Mouse (Mus musculus): ENCODE data around the gene Klhl29. TPM values are rescaled to one million over a fixed set of nuclear protein-coding genes. Genes with fewer than 3 reads are reported as not detected.
A peak's percentile ranks its signal among the peaks of the same experiment; 100 is the strongest.

The Klhl29 gene
- polyA plus RNA-seq, 1 experiment = not detected

- H3K79me2 ChIP-seq (ENCODE audit: control insufficient read depth, insufficient read depth) = no peaks in the 10 kb centered on the region
- H3ac ChIP-seq (ENCODE audit: control insufficient read depth, insufficient read length, low read depth) = no peak overlapping the region
- H3K27me3 ChIP-seq (ENCODE audit: control insufficient read depth, insufficient read depth, insufficient read length) = peaks cover 2% of the 10 kb centered on the region
- H3K36me3 ChIP-seq (ENCODE audit: control insufficient read depth, insufficient read depth) = no peaks in the 10 kb centered on the region
- TF ChIP-seq USF1 (IDR thresholded peaks at IDR 0.05; ENCODE audit: low read depth) (no peak), CTCF (IDR thresholded peaks at IDR 0.05; ENCODE audit: control insufficient read depth, insufficient read depth, insufficient read length) (peak; percentile 39)
- no peaks in the 10 kb centered on the region for H3K79me3 ChIP-seq (ENCODE audit: low read depth)
- no peak overlapping the region for H3K4me3 ChIP-seq (ENCODE audit: insufficient read depth, poor library complexity, severe bottlenecking)
Observed at GRCm38 (mm10) chr12:5142776-5143175, 232.7 kb downstream of the Klhl29 start.

DNA sequence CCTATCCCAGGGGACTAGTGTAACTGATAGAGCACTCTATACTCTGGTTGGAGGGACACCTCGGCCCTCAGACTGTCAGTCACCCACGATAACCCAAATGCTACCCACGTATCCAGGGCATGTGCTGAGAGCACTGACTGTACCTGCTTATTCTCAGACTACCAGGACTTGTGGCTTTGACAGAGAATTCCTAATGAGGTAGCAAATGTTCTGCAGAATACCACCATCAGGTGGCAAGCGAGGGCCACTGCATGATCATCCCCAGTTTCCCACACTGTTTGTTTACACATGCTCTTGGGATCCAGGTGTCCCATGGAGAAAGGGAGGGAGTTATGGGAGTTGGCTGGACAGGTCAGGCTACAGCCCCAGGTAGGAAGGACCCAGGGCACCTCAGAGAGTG is 234.4 kb downstream of the Klhl29 start:
- H3K4me3 ChIP-seq (ENCODE audit: insufficient read depth, poor library complexity, severe bottlenecking) = no peak overlapping the region
- no peak overlapping the region for H3ac ChIP-seq (ENCODE audit: control insufficient read depth, insufficient read length, low read depth)
- H3K79me3 ChIP-seq (ENCODE audit: low read depth) = no peaks in the 10 kb centered on the region
- no peaks in the 10 kb centered on the region for H3K79me2 ChIP-seq (ENCODE audit: control insufficient read depth, insufficient read depth)
- no peaks in the 10 kb centered on the region for H3K36me3 ChIP-seq (ENCODE audit: control insufficient read depth, insufficient read depth)
- H3K27me3 ChIP-seq (ENCODE audit: control insufficient read depth, insufficient read depth, insufficient read length) = peaks cover 7% of the 10 kb centered on the region
- TF ChIP-seq MYOD1 (IDR thresholded peaks at IDR 0.05; ENCODE audit: control insufficient read depth, insufficient read length, low read depth) (no peak), FOSL1 (IDR thresholded peaks at IDR 0.05; ENCODE audit: insufficient read depth, low read length, poor library complexity, severe bottlenecking) (no peak)

GRCm38 (mm10) chr12:5139302-5139701 is 236.2 kb downstream of the Klhl29 start:
- H3K79me3 ChIP-seq (ENCODE audit: low read depth) = no peaks in the 10 kb centered on the region
- H3K4me3 ChIP-seq (ENCODE audit: insufficient read depth, poor library complexity, severe bottlenecking) = no peak overlapping the region
- H3K79me2 ChIP-seq (ENCODE audit: control insufficient read depth, insufficient read depth) = no peaks in the 10 kb centered on the region
- no peak for TF ChIP-seq USF1 (IDR thresholded peaks at IDR 0.05; ENCODE audit: low read depth)
- TF ChIP-seq CTCF (IDR thresholded peaks at IDR 0.05; ENCODE audit: control insufficient read depth, insufficient read depth, insufficient read length) = no peak
- no peak for TF ChIP-seq MAX (IDR thresholded peaks at IDR 0.05)
- TF ChIP-seq FOSL1 (IDR thresholded peaks at IDR 0.05; ENCODE audit: insufficient read depth, low read length, poor library complexity, severe bottlenecking) = no peak
- no peak for TF ChIP-seq MYOG (IDR thresholded peaks at IDR 0.05; ENCODE audit: control insufficient read depth, extremely low read depth, insufficient read length)
- TF ChIP-seq MYOD1 (IDR thresholded peaks at IDR 0.05; ENCODE audit: control insufficient read depth, insufficient read length, low read depth) = no peak
- no peak for TF ChIP-seq CEBPB (IDR thresholded peaks at IDR 0.05; ENCODE audit: low read depth)
- H3K27me3 ChIP-seq (ENCODE audit: control insufficient read depth, insufficient read depth, insufficient read length) = peaks cover 10% of the 10 kb centered on the region
- no peak overlapping the region for H3ac ChIP-seq (ENCODE audit: control insufficient read depth, insufficient read length, low read depth)
- H3K36me3 ChIP-seq (ENCODE audit: control insufficient read depth, insufficient read depth) = no peaks in the 10 kb centered on the region

DNA sequence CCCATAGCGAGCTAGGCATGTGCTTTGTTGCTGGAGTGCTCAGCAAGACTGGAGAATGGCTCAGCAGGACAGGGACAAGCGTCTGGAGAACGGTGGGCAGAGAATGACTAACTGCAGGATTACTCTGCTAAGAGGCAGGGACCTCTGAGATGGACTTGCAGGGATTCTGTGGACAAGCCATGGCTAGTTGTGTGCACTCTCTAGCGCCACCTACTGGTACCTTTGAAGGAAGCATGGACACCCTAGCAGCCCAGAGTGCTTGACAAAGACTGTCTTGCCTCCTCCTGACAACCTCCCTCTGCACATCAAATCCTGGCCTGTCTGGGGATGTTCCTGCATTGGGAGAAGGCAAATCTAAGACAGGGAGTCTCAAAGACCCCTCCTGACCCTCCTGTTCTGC is 239.2 kb downstream of the Klhl29 start:
- H3K36me3 ChIP-seq (ENCODE audit: control insufficient read depth, insufficient read depth) = no peaks in the 10 kb centered on the region
- peaks cover 23% of the 10 kb centered on the region for H3K27me3 ChIP-seq (ENCODE audit: control insufficient read depth, insufficient read depth, insufficient read length)
- no peak overlapping the region for H3ac ChIP-seq (ENCODE audit: control insufficient read depth, insufficient read length, low read depth)
- no peak overlapping the region for H3K4me3 ChIP-seq (ENCODE audit: insufficient read depth, poor library complexity, severe bottlenecking)
- no peaks in the 10 kb centered on the region for H3K79me3 ChIP-seq (ENCODE audit: low read depth)
- TF ChIP-seq USF1 (IDR thresholded peaks at IDR 0.05; ENCODE audit: low read depth) = no peak
- peak; percentile 58 for TF ChIP-seq CTCF (IDR thresholded peaks at IDR 0.05; ENCODE audit: control insufficient read depth, insufficient read depth, insufficient read length)
- no peaks in the 10 kb centered on the region for H3K79me2 ChIP-seq (ENCODE audit: control insufficient read depth, insufficient read depth)

DNA sequence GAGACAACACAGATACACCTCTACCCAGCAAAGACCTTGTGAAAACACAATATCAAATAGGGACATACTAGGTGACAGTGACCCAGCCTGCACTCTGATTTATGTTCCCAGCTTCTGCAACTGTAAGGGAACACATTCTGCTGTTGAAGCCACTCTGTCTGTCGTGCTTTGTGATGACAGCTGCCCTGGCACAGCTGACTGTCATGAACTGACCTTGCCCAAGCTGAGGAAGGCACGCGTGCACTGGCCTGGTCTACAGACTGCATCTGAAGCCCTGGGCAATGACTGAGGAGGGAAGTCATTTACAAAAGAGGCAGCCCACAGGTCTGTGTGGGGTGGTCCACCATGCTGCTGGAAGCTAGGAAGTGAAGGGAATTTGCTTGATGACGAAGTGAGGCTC is 246.3 kb downstream of the Klhl29 start:
- TF ChIP-seq MYOD1 (IDR thresholded peaks at IDR 0.05; ENCODE audit: control insufficient read depth, insufficient read length, low read depth) = no peak
- no peak for TF ChIP-seq USF1 (IDR thresholded peaks at IDR 0.05; ENCODE audit: low read depth)
- TF ChIP-seq CEBPB (IDR thresholded peaks at IDR 0.05; ENCODE audit: low read depth) = no peak
- TF ChIP-seq FOSL1 (IDR thresholded peaks at IDR 0.05; ENCODE audit: insufficient read depth, low read length, poor library complexity, severe bottlenecking) = no peak
- no peak for TF ChIP-seq MYOG (IDR thresholded peaks at IDR 0.05; ENCODE audit: control insufficient read depth, extremely low read depth, insufficient read length)
- no peak for TF ChIP-seq MAX (IDR thresholded peaks at IDR 0.05)
- no peak for TF ChIP-seq CTCF (IDR thresholded peaks at IDR 0.05; ENCODE audit: control insufficient read depth, insufficient read depth, insufficient read length)
- no peak overlapping the region for H3K4me3 ChIP-seq (ENCODE audit: insufficient read depth, poor library complexity, severe bottlenecking)
- H3K27me3 ChIP-seq (ENCODE audit: control insufficient read depth, insufficient read depth, insufficient read length) = peaks cover 22% of the 10 kb centered on the region
- no peak overlapping the region for H3ac ChIP-seq (ENCODE audit: control insufficient read depth, insufficient read length, low read depth)
- H3K36me3 ChIP-seq (ENCODE audit: control insufficient read depth, insufficient read depth) = no peaks in the 10 kb centered on the region
- H3K79me3 ChIP-seq (ENCODE audit: low read depth) = no peaks in the 10 kb centered on the region
- H3K79me2 ChIP-seq (ENCODE audit: control insufficient read depth, insufficient read depth) = no peaks in the 10 kb centered on the region

GRCm38 (mm10) chr12:5125907-5126306 is 249.6 kb downstream of the Klhl29 start:
- no peaks in the 10 kb centered on the region for H3K79me2 ChIP-seq (ENCODE audit: control insufficient read depth, insufficient read depth)
- H3K79me3 ChIP-seq (ENCODE audit: low read depth) = no peaks in the 10 kb centered on the region
- peaks cover 12% of the 10 kb centered on the region for H3K27me3 ChIP-seq (ENCODE audit: control insufficient read depth, insufficient read depth, insufficient read length)
- TF ChIP-seq USF1 (IDR thresholded peaks at IDR 0.05; ENCODE audit: low read depth) = no peak
- TF ChIP-seq CTCF (IDR thresholded peaks at IDR 0.05; ENCODE audit: control insufficient read depth, insufficient read depth, insufficient read length) = no peak
- TF ChIP-seq MAX (IDR thresholded peaks at IDR 0.05) = no peak
- no peak for TF ChIP-seq MYOG (IDR thresholded peaks at IDR 0.05; ENCODE audit: control insufficient read depth, extremely low read depth, insufficient read length)
- no peak for TF ChIP-seq CEBPB (IDR thresholded peaks at IDR 0.05; ENCODE audit: low read depth)
- no peak for TF ChIP-seq MYOD1 (IDR thresholded peaks at IDR 0.05; ENCODE audit: control insufficient read depth, insufficient read length, low read depth)
- TF ChIP-seq FOSL1 (IDR thresholded peaks at IDR 0.05; ENCODE audit: insufficient read depth, low read length, poor library complexity, severe bottlenecking) = no peak
- no peaks in the 10 kb centered on the region for H3K36me3 ChIP-seq (ENCODE audit: control insufficient read depth, insufficient read depth)
- H3ac ChIP-seq (ENCODE audit: control insufficient read depth, insufficient read length, low read depth) = no peak overlapping the region
- H3K4me3 ChIP-seq (ENCODE audit: insufficient read depth, poor library complexity, severe bottlenecking) = no peak overlapping the region

Data from C2C12 (cell line).